Mouse (Mus musculus): Measurements from ENCODE around the gene Mto1. TPM values are rescaled to one million over a fixed set of nuclear protein-coding genes. Genes with fewer than 3 reads are reported as not detected.
"Not testable (repeated sequence)": the region's sequence is repeated elsewhere in the genome, so short reads cannot be mapped to it uniquely, and the experiment has no call there.

Mto1 gene
- polyA plus RNA-seq, 1 experiment from 2014 or later = 27.1 TPM

DNA sequence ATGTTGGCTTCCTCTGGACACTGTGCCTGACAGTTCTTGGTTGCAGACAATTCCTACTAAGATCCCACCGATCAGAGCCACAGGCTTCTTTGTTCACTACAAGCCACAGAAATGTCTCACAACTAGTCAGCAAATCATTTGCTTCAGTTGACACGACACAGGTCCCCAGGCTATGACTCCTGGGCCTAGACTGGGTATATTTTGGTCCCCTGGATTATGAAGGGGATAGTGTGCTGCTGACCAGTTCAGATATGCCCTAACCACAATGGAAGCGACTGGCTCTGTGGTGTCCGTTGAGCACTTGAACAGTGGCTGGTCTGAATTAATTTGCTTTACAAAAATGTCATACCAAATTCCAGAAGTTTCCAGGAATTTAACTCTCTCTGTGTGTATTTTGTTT lies 66.7 kb downstream of the Mto1 start:
- 81% methylated on average over 4 of the region's 4 CpGs for WGBS
- Histone ChIP-seq H3K4me2 (replicated peaks; ENCODE audit: low read depth, low read length) (no peak overlapping the region), H3K9me3 (ENCODE audit: control insufficient read depth, low read depth, low read length) (no peaks in the 10 kb centered on the region), H3K27me3 (ENCODE audit: control insufficient read depth, insufficient read depth, low read length) (no peaks in the 10 kb centered on the region), H3K4me1 (ENCODE audit: control insufficient read depth, insufficient read depth, low read length) (no peaks in the 10 kb centered on the region), H3K27ac (ENCODE audit: low read length) (no peak overlapping the region), H3K4me3 (ENCODE audit: low read depth, low read length) (no peak overlapping the region), H3K9ac (replicated peaks; ENCODE audit: low read depth, low read length) (no peak overlapping the region), H3K36me3 (ENCODE audit: control insufficient read depth, insufficient read depth, low read length) (no peaks in the 10 kb centered on the region)
- ATAC-seq (ENCODE audit: insufficient number of reproducible peaks, insufficient read depth, low FRiP score, low read depth) = no peak

DNA sequence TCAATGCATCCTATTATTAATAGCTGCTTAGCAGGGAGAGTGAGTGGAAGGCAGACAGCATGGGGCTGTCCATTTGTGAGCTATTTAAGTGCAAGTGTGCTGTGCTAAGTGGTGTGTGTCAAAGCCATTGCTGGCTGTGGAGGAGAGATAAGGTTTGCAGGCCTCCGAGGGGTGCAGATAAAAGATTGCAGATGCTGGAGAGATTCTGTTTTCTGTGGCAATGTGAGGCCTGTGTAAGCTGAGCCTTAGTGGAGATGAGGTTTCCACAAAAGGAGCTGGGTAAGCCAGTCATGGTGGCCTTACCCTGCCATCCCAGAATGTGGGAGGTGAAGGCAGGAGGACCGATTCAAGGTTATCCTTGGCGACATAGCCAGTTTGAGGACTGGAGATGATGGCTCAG lies 68.1 kb downstream of the Mto1 start:
- ATAC-seq (ENCODE audit: insufficient number of reproducible peaks, insufficient read depth, low FRiP score, low read depth) = no peak
- H3K9me3 ChIP-seq (ENCODE audit: control insufficient read depth, low read depth, low read length) = no peaks in the 10 kb centered on the region
- WGBS = 69% methylated on average over 3 of the region's 3 CpGs
- H3K9ac ChIP-seq (replicated peaks; ENCODE audit: low read depth, low read length) = no peak overlapping the region
- no peak overlapping the region for H3K4me2 ChIP-seq (replicated peaks; ENCODE audit: low read depth, low read length)
- no peak overlapping the region for H3K27ac ChIP-seq (ENCODE audit: low read length)
- H3K36me3 ChIP-seq (ENCODE audit: control insufficient read depth, insufficient read depth, low read length) = no peaks in the 10 kb centered on the region
- H3K4me3 ChIP-seq (ENCODE audit: low read depth, low read length) = no peak overlapping the region
- H3K27me3 ChIP-seq (ENCODE audit: control insufficient read depth, insufficient read depth, low read length) = no peaks in the 10 kb centered on the region
- peaks cover 7% of the 10 kb centered on the region; the same call in 1 of the 2 replicates for H3K4me1 ChIP-seq (ENCODE audit: control insufficient read depth, insufficient read depth, low read length)

DNA sequence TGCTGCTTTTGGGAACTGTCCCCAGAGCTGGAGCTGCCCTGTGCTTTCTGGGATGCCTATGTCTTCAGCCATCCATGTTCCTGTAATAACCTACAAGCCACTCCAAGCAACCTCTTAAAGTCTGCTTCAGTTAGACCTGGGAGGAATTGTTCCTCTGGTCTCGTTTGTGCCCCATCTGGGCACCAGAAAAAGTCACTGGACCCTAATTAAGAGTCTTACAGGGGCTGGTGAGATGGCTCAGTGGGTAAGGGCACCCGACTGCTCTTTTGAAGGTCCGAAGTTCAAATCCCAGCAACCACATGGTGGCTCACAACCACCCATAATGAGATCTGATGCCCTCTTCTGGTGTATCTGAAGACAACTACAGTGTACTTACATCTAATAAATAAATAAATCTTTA lies 69.2 kb downstream of the Mto1 start:
- not testable (repeated sequence) for H3K27me3 ChIP-seq (ENCODE audit: control insufficient read depth, insufficient read depth, low read length); H3K27ac ChIP-seq (ENCODE audit: low read length); H3K4me3 ChIP-seq (ENCODE audit: low read depth, low read length); H3K4me1 ChIP-seq (ENCODE audit: control insufficient read depth, insufficient read depth, low read length); H3K4me2 ChIP-seq (replicated peaks; ENCODE audit: low read depth, low read length); ATAC-seq (ENCODE audit: insufficient number of reproducible peaks, insufficient read depth, low FRiP score, low read depth); H3K36me3 ChIP-seq (ENCODE audit: control insufficient read depth, insufficient read depth, low read length); H3K9ac ChIP-seq (replicated peaks; ENCODE audit: low read depth, low read length); H3K9me3 ChIP-seq (ENCODE audit: control insufficient read depth, low read depth, low read length)
- 76% methylated on average over 3 of the region's 3 CpGs for WGBS

DNA sequence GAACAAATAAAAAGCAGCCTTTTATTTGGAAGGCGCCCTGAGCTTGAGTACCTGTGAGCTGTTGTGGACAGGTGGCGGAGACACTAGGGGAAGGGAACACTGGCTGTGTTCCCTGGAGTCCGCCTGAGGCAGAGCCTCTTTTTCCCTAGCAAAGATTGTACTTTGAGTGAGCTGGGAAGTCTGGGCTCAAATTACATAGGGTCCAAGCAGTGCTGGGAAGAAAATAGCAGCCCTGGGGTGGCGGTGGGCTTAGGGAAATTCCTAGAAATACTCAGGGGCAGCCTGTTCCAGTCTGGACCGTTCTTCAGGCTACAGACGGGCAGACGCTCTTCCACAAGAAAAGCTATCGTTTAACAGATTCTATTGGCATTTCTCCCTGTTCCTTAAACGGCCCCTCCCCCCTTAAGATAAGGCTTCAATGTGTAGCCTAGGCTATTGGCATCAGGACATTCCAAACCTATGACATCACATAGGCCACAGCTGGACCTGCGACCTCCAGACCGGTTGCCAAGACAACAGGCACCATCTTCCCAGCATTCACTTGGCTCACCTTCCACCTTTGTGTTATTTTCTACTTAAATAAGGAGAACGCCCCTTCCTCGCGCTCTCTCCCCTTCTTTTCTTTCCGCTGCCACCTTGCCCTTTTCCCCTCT lies 72.2 kb downstream of the Mto1 start:
- 2% methylated on average over 15 of the region's 15 CpGs for WGBS
- ATAC-seq (ENCODE audit: insufficient number of reproducible peaks, insufficient read depth, low FRiP score, low read depth) = peak; percentile 74
- Histone ChIP-seq H3K27me3 (ENCODE audit: control insufficient read depth, insufficient read depth, low read length) (no peaks in the 10 kb centered on the region), H3K4me1 (ENCODE audit: control insufficient read depth, insufficient read depth, low read length) (peaks cover 9% of the 10 kb centered on the region; the same call in 1 of the 2 replicates), H3K27ac (ENCODE audit: low read length) (peak overlapping the region; percentile 35; the same call in 1 of the 2 replicates), H3K36me3 (ENCODE audit: control insufficient read depth, insufficient read depth, low read length) (no peaks in the 10 kb centered on the region), H3K4me2 (replicated peaks; ENCODE audit: low read depth, low read length) (peak overlapping the region; percentile 92), H3K4me3 (ENCODE audit: low read depth, low read length) (peak overlapping the region; percentile 36), H3K9me3 (ENCODE audit: control insufficient read depth, low read depth, low read length) (no peaks in the 10 kb centered on the region), H3K9ac (replicated peaks; ENCODE audit: low read depth, low read length) (peak overlapping the region; percentile 25; the same call in 1 of the 2 replicates)

DNA sequence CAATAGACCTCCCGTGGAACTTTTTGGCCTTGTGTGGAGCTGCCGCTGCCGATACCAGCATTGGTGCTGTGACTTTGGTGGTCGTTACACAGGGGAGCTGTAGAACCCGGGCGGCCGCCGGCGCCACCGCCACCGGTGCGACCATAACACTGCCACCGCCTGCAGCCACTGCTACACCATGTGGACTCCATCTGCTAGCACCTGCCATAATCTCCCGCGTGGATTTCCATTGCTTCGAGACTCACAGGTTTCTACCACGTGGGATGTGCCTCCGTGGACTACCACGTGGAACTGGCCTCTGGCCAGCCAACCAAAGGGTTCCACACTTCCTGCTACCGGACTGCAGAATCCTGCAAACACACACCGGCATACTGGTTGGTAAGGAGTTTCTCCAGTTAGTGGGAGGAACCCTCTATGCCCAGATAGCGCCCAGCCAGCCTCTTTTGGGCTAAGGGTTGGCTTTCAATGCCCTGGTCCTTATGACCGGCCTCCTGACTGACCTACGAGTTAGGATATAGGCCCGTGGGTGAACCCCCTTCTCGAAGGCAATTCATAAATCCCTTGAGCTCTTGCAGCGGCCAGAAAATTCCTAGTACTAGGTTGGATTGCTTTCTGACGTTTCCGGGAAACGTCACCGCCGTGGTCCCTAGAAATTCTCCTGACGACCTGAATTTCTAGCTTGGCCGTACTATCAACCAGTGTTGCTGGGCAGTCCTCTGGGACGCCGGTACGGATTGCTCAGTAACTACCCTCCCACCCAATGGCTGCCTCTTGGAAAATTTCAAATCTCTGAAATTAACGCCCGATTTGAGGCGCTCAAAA lies 73.0 kb downstream of the Mto1 start:
- peak overlapping the region; percentile 35; the same call in 1 of the 2 replicates for H3K27ac ChIP-seq (ENCODE audit: low read length)
- H3K4me3 ChIP-seq (ENCODE audit: low read depth, low read length) = peak overlapping the region; percentile 36
- ATAC-seq (ENCODE audit: insufficient number of reproducible peaks, insufficient read depth, low FRiP score, low read depth) = peak; percentile 65
- no peaks in the 10 kb centered on the region for H3K27me3 ChIP-seq (ENCODE audit: control insufficient read depth, insufficient read depth, low read length)
- no peaks in the 10 kb centered on the region for H3K36me3 ChIP-seq (ENCODE audit: control insufficient read depth, insufficient read depth, low read length)
- peaks cover 9% of the 10 kb centered on the region; the same call in 1 of the 2 replicates for H3K4me1 ChIP-seq (ENCODE audit: control insufficient read depth, insufficient read depth, low read length)
- peak overlapping the region; percentile 92 for H3K4me2 ChIP-seq (replicated peaks; ENCODE audit: low read depth, low read length)
- peak overlapping the region; percentile 25; the same call in 1 of the 2 replicates for H3K9ac ChIP-seq (replicated peaks; ENCODE audit: low read depth, low read length)
- no peaks in the 10 kb centered on the region for H3K9me3 ChIP-seq (ENCODE audit: control insufficient read depth, low read depth, low read length)
- 2% methylated on average over 40 of the region's 40 CpGs for WGBS

DNA sequence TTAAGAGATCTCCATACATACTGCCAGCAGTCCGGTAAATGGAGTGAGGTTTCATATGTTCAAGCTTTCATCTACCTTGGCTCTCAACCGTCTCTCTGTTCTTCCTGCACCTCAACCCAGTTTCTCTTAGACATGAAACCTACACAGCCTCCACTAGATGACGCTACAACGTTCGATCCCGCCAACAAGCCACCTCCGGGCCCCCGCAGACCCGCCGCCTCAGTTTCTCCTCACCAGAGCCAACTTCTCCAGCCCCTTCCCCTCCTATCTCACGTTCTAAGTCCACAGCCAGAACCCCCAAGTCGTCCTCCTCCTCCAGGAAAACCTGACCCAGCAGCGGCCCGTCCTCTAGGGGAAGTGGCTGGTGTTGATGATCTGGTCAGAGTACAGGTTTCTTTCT lies 73.7 kb downstream of the Mto1 start:
- Histone ChIP-seq H3K36me3 (ENCODE audit: control insufficient read depth, insufficient read depth, low read length) (no peaks in the 10 kb centered on the region), H3K9me3 (ENCODE audit: control insufficient read depth, low read depth, low read length) (no peaks in the 10 kb centered on the region), H3K27me3 (ENCODE audit: control insufficient read depth, insufficient read depth, low read length) (no peaks in the 10 kb centered on the region), H3K9ac (replicated peaks; ENCODE audit: low read depth, low read length) (0 out of 2 replicates have a peak overlapping the region, but pooled peaks have one; percentile 25), H3K4me1 (ENCODE audit: control insufficient read depth, insufficient read depth, low read length) (peaks cover 9% of the 10 kb centered on the region; the same call in 1 of the 2 replicates), H3K4me3 (ENCODE audit: low read depth, low read length) (peak overlapping the region; percentile 36), H3K4me2 (replicated peaks; ENCODE audit: low read depth, low read length) (peak overlapping the region; percentile 92), H3K27ac (ENCODE audit: low read length) (no peak overlapping the region)
- ATAC-seq (ENCODE audit: insufficient number of reproducible peaks, insufficient read depth, low FRiP score, low read depth) = no peak
- 33% methylated on average over 14 of the region's 14 CpGs for WGBS

Small RNAs within 50 kb of the gene (microRNA-seq; reads per million reads assigned to microRNA genes)
- gene Gm26377 = not detected

Other genes with a start within 250 kb of the Mto1 start
- 9.6 and 9.7 TPM in 2 replicates for gene Gsta1, start 217.6 kb upstream of the Mto1 start, polyA plus RNA-seq (2014; fragmentation: Nextera tagmentation; extraction: Ambion mirVana)
- gene Gm3776, start 191.1 kb upstream of the Mto1 start, polyA plus RNA-seq (2014; fragmentation: Nextera tagmentation; extraction: Ambion mirVana) = 6.6 and 9.8 TPM in 2 replicates
- 0.49 TPM in 1 of 2 replicates, not detected in the other for gene Gm10639, start 158.3 kb upstream of the Mto1 start, polyA plus RNA-seq (2014; fragmentation: Nextera tagmentation; extraction: Ambion mirVana)
- gene Omt2a, start 133.4 kb upstream of the Mto1 start, polyA plus RNA-seq (2014; fragmentation: Nextera tagmentation; extraction: Ambion mirVana) = 0.42 TPM in 1 of 2 replicates, not detected in the other
- not detected in 2 replicates for gene Omt2b, start 120.6 kb upstream of the Mto1 start, polyA plus RNA-seq (2014; fragmentation: Nextera tagmentation; extraction: Ambion mirVana)
- gene Gsta2, start 92.4 kb upstream of the Mto1 start, polyA plus RNA-seq (2014; fragmentation: Nextera tagmentation; extraction: Ambion mirVana) = 1.2 and 1.9 TPM in 2 replicates
- gene Dppa5a, start 80.0 kb upstream of the Mto1 start, polyA plus RNA-seq (2014; fragmentation: Nextera tagmentation; extraction: Ambion mirVana) = 0.45 TPM in 1 of 2 replicates, not detected in the other
- 0.35 and 0.74 TPM in 2 replicates for gene Ooep, start 69.5 kb upstream of the Mto1 start, polyA plus RNA-seq (2014; fragmentation: Nextera tagmentation; extraction: Ambion mirVana)
- 0.29 and 0.51 TPM in 2 replicates for gene Ddx43, start 52.4 kb upstream of the Mto1 start, polyA plus RNA-seq (2014; fragmentation: Nextera tagmentation; extraction: Ambion mirVana)
- 2.7 and 3.3 TPM in 2 replicates for gene Cgas, start 5.0 kb upstream of the Mto1 start, polyA plus RNA-seq (2014; fragmentation: Nextera tagmentation; extraction: Ambion mirVana)
- 0.80 and 0.90 TPM in 2 replicates for gene Gm17324, start 578 bp downstream of the Mto1 start, polyA plus RNA-seq (2014; fragmentation: Nextera tagmentation; extraction: Ambion mirVana)
- 5,753 and 5,798 TPM in 2 replicates for gene Eef1a1, start 40.9 kb downstream of the Mto1 start, polyA plus RNA-seq (2014; fragmentation: Nextera tagmentation; extraction: Ambion mirVana)
- gene Slc17a5, start 139.8 kb downstream of the Mto1 start, polyA plus RNA-seq (2014; fragmentation: Nextera tagmentation; extraction: Ambion mirVana) = 15.3 and 16.9 TPM in 2 replicates
- 11.7 and 14.6 TPM in 2 replicates for gene Cd109, start 167.3 kb downstream of the Mto1 start, polyA plus RNA-seq (2014; fragmentation: Nextera tagmentation; extraction: Ambion mirVana)